Mouse (Mus musculus) kidney, postnatal 0 days (tissue): ENCODE measurements around the gene Rgs6. TPM values are rescaled to one million over a fixed set of nuclear protein-coding genes. Genes with fewer than 3 reads are reported as not detected.
A peak's percentile ranks its signal among the peaks of the same experiment; 100 is the strongest.

Source experiments
- ATAC-seq: fragments of 200-750 bp; cut with Nextera tagmentation; replicated peaks from 2 replicates; pipeline ENCODE4 v1.8.0; 2017; ENCODE audit warnings: low read depth, moderate number of reproducible peaks, moderate TSS enrichment, moderate library complexity; ENCODE audit not compliant: low FRiP score
- DNase-seq: peaks from one replicate; pipeline ENCODE4 v3.0.0-alpha.2; 2016; ENCODE audit warnings: low spot score
- H3K27ac ChIP-seq: fragments of 300-500 bp; sonication (generic); 2 replicates; pipeline ENCODE4 v1.5.1; 2014; ENCODE audit warnings: mild to moderate bottlenecking
- H3K27me3 ChIP-seq: fragments of 300-500 bp; sonication (generic); 2 replicates; pipeline ENCODE4 v1.6.1; 2014; ENCODE audit warnings: low read length, mixed read lengths; ENCODE audit not compliant: insufficient read depth
- H3K36me3 ChIP-seq: fragments of 300-500 bp; sonication (generic); 2 replicates; pipeline ENCODE4 v1.6.1; 2014; ENCODE audit warnings: low read length, mixed read lengths; ENCODE audit not compliant: insufficient read depth
- H3K4me1 ChIP-seq: fragments of 300-500 bp; sonication (generic); replicated peaks from 2 replicates; pipeline ENCODE4 v1.6.1; 2014; ENCODE audit warnings: antibody characterized with exemption, low read length, mixed read lengths; ENCODE audit not compliant: insufficient read depth
- H3K4me2 ChIP-seq: fragments of 300-500 bp; sonication (generic); 2 replicates; pipeline ENCODE4 v1.6.1; 2014; ENCODE audit warnings: mild to moderate bottlenecking, low read length, moderate library complexity, mixed read lengths
- H3K4me3 ChIP-seq: fragments of 300-500 bp; sonication (generic); replicated peaks from 2 replicates; pipeline ENCODE4 v1.5.1; 2014; ENCODE audit warnings: low read depth, low read length
- H3K9ac ChIP-seq: fragments of 300-500 bp; sonication (generic); 2 replicates; pipeline ENCODE4 v1.6.1; 2014; ENCODE audit warnings: low read depth, low read length
- H3K9me3 ChIP-seq: fragments of 300-500 bp; sonication (generic); replicated peaks from 2 replicates; pipeline ENCODE4 v1.6.1; 2016; ENCODE audit warnings: low read length, inconsistent platforms, mixed read lengths
- CTCF ChIP-seq: IDR thresholded peaks from 2 replicates; pipeline ENCODE4 v1.5.1; 2016; ENCODE audit warnings: antibody characterized with exemption, low read depth, mild to moderate bottlenecking, moderate library complexity
- WGBS: fragments of 180-500 bp; shearing (Covaris S2); extraction: QIAGEN DNeasy Blood & Tissue Kit; methylation state at CpG from one replicate; pipeline ENCODE4 v1.1.7; 2014; 5-methylcytosine and 5-hydroxymethylcytosine counted together
- polyA plus RNA-seq: library from polyadenylated mRNA; unstranded; fragments of >200 nt; fragmentation: Nextera tagmentation; extraction: Ambion mirVana; gene quantifications from 2 replicates; pipeline ENCODE4 v1.2.1, GENCODE M21; 2015

Gene Rgs6
- polyA plus RNA-seq, 1 experiment from 2014 or later: 2.2 TPM

- 66% methylated on average over 1 of the region's 1 CpGs for WGBS
- Histone ChIP-seq H3K4me2 (no peak overlapping the region), H3K27me3 (no peaks in the 10 kb centered on the region), H3K9me3 (no peaks in the 10 kb centered on the region), H3K36me3 (no peaks in the 10 kb centered on the region), H3K4me3 (no peak overlapping the region), H3K4me1 (no peaks in the 10 kb centered on the region), H3K27ac (no peak overlapping the region), H3K9ac (no peak overlapping the region)
- DNase-seq (no peak), ATAC-seq (no peak)
- TF ChIP-seq CTCF: no peak
These were observed 15.4 kb upstream of the Rgs6 start for GRCm38 (mm10) chr12:82572706-82573105.

GRCm38 (mm10) chr12:82586592-82586991 is 1.5 kb upstream of the Rgs6 start:
- ATAC-seq: no peak
- DNase-seq: peak; percentile 33

GRCm38 (mm10) chr12:82587348-82587895 is 670 bp upstream of the Rgs6 start:
- Histone ChIP-seq H3K27me3 (no peaks in the 10 kb centered on the region), H3K9ac (no peak overlapping the region), H3K9me3 (no peaks in the 10 kb centered on the region), H3K4me2 (no peak overlapping the region), H3K36me3 (no peaks in the 10 kb centered on the region), H3K4me3 (no peak overlapping the region), H3K4me1 (0 out of 2 replicates have a peak, but pooled peaks cover 13% of the 10 kb centered on the region), H3K27ac (peak overlapping the region; percentile 19; the same call in 1 of the 2 replicates)
- ATAC-seq (peak; percentile 57; the same call in 1 of the 2 replicates), DNase-seq (peak; percentile 30)
- 34% methylated on average over 7 of the region's 7 CpGs for WGBS
- no peak for TF ChIP-seq CTCF

More at GRCm38 (mm10) chr12:82586592-82586991, 1.5 kb upstream of the Rgs6 start:
- Histone ChIP-seq H3K9ac (no peak overlapping the region), H3K4me1 (0 out of 2 replicates have a peak, but pooled peaks cover 13% of the 10 kb centered on the region), H3K4me2 (no peak overlapping the region), H3K9me3 (no peaks in the 10 kb centered on the region), H3K4me3 (no peak overlapping the region), H3K27me3 (no peaks in the 10 kb centered on the region), H3K27ac (no peak overlapping the region), H3K36me3 (no peaks in the 10 kb centered on the region)
- TF ChIP-seq CTCF: peak; percentile 67
- 19% methylated on average over 7 of the region's 7 CpGs for WGBS

GRCm38 (mm10) chr12:82588846-82589630 is 946 bp downstream of the Rgs6 start:
- H3K9ac ChIP-seq: no peak overlapping the region
- H3K9me3 ChIP-seq: no peaks in the 10 kb centered on the region
- H3K4me1 ChIP-seq: 0 out of 2 replicates have a peak, but pooled peaks cover 13% of the 10 kb centered on the region
- no peak overlapping the region for H3K4me3 ChIP-seq
- TF ChIP-seq CTCF: no peak
- no peak for DNase-seq
- no peak for ATAC-seq
- 31% methylated on average over 18 of the region's 19 CpGs for WGBS
- H3K27ac ChIP-seq: peak overlapping the region; percentile 31; the same call in 1 of the 2 replicates
- H3K4me2 ChIP-seq: no peak overlapping the region
- H3K27me3 ChIP-seq: no peaks in the 10 kb centered on the region
- no peaks in the 10 kb centered on the region for H3K36me3 ChIP-seq

- Histone ChIP-seq H3K27me3 (no peaks in the 10 kb centered on the region), H3K36me3 (no peaks in the 10 kb centered on the region), H3K27ac (no peak overlapping the region), H3K4me1 (no peaks in the 10 kb centered on the region), H3K9me3 (no peaks in the 10 kb centered on the region), H3K4me2 (no peak overlapping the region), H3K4me3 (no peak overlapping the region), H3K9ac (no peak overlapping the region)
- TF ChIP-seq CTCF: no peak
- WGBS: 80% methylated on average over 2 of the region's 2 CpGs
- ATAC-seq: no peak
- DNase-seq: no peak
These were observed 10.9 kb downstream of the Rgs6 start for GRCm38 (mm10) chr12:82599011-82599410.

GRCm38 (mm10) chr12:82600406-82600805 is 12.3 kb downstream of the Rgs6 start:
- Histone ChIP-seq H3K27me3 (no peaks in the 10 kb centered on the region), H3K9ac (no peak overlapping the region), H3K9me3 (no peaks in the 10 kb centered on the region), H3K4me3 (no peak overlapping the region), H3K36me3 (no peaks in the 10 kb centered on the region), H3K4me1 (no peaks in the 10 kb centered on the region), H3K4me2 (no peak overlapping the region), H3K27ac (no peak overlapping the region)
- no peak for TF ChIP-seq CTCF
- 65% methylated on average over 6 of the region's 6 CpGs for WGBS
- DNase-seq (no peak), ATAC-seq (no peak)
